Mouse (Mus musculus): ENCODE measurements around the gene Mctp1.

Mctp1 gene

DNA sequence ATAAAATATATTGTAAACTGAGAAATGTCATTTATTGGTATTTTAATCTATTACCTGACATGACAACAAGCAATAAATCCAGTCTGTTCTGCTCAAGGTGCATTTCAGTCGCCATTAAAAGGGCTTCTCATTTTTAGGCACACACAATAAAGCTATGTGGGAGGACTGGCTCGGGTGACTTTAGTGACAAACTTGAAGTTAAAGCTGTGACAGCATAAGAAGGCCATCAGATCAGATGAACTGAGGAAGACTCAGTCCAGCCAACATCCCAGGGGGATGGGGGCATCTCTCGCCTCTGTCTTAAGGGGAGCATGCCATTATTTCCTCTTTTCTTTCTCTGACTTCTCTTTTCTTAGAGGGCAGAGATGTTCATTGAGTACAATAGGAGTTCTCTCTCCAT, 453.7 kb downstream of the Mctp1 start:
- no peak for DNase-seq

DNA sequence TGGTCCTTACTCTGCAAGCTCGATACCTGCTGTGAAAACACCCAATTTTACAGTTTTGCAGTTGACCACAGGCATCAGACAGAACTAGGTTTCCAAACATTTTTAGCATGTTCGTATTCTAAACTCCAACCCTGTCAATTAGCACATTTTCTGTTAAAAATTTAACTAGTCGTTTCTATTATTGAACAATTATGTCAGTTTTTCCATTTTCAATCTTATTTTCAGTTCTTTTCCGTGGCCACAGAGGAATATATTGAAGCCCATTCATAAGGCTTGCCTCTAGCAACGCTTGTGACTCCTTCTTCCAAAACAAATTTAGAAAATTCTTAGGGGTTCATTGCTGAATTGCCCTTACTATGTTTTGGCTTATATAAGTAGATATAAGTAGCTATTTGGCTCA, 456.4 kb downstream of the Mctp1 start:
- DNase-seq: no peak

GRCm38 (mm10) chr13:76844629-76845255, 460.4 kb downstream of the Mctp1 start:
- DNase-seq: peak in 1 of 2 experiments; percentile 1

DNA sequence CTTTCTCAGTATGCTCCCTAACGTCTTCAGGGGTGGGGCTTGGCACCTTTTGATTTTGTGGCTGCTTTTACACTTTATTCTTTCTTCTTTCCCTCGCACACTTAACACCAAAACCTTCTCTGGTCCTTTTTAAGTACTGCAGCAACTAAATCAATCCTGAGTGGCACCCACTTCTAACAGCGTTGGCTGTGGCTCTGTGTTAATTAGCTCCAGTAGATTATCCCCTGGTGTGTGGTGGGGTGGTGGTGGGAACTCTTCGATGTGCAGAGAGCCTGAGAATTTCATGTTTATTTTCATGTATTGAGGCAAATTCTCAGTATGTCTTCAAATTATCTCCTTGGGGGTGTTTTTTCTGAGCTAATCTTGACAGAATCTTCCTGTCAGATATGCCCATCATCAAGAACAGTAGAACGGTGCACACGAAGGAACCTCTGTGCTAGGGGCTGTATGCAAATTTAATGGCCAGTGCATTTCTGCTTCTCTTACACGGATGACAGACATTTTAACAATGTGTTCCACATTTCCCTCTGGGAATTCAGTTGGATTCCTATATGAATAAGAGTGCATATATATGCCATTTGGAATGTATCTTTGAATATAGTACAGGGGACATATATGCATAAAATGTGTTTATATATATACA, 466.2 kb downstream of the Mctp1 start:
- no peak for DNase-seq

DNA sequence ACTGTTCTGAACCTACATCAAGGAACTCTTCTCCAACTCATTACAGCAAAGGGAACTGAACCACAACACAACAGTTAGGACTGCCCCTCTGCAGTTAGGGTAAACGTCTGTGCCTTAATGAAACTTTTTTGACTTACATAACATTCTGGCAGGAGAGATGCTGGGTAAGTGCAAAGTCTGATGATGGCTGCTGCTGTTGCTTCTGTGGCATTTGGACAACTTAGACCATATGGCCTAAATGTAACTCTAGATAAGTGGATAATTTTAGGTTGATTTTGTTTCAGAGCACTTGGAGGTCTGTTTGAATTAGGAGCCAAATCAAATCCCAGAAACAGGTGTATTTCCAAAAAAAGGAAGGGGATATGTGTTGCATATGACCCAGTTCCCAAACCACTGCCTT, 470.0 kb downstream of the Mctp1 start:
- no peak for DNase-seq

DNA sequence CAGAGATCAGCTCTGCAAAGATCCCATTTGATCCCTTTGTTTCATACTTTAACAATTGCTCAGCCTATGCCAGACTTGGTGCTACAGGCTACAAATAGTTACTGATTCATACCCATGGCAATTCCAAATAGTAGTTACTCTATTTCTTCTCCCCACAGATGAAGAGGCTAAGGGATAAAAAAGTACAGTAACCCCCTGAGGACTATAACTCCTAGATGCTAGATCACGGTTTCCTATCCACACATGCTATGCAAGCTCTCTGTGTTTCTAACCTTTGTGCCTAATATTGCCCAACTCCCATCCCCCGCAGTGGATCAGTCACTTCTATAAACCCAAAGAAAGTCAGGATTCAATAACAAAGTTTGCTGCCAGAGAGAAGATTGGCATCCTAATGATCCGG, 470.7 kb downstream of the Mctp1 start:
- no peak for DNase-seq

DNA sequence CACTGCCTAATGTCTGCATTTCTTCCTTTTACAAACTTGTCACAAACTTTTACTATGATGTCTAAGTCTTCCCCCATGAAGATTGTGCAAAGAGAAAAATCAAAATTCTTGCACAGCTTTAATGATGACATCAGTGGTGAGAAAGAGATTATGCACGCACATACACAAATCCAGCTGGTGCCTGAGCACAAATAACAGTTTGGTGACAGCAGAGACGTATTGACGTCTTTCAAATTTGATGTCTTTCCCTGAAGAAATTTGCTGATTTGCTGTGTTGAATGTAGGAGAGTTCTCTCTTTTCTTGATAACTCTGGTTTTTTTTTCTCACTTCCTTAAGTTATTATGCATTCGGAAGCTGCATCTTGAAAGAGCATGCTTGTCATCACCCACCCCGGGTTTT, 472.7 kb downstream of the Mctp1 start:
- no peak for DNase-seq

DNA sequence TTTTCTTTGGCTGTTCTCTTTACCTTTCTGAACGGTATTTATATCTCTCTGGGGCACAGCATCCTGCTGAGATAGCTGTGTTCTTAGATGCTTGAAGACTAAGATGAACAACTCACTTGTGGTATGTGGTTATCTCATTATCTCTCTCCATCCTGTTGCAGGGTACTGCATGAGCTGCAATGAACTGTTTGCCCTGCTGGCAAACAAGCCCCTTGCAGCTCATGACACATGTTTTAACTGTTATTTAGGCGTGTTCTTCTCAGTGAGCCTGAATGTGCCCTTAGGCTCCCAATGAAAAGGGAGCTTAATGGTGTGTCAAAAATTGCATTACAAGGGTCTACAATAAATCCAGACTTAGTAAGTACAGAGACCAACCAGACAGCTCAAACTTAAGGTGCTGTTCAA, 473.7 kb downstream of the Mctp1 start:
- no peak for DNase-seq

DNA sequence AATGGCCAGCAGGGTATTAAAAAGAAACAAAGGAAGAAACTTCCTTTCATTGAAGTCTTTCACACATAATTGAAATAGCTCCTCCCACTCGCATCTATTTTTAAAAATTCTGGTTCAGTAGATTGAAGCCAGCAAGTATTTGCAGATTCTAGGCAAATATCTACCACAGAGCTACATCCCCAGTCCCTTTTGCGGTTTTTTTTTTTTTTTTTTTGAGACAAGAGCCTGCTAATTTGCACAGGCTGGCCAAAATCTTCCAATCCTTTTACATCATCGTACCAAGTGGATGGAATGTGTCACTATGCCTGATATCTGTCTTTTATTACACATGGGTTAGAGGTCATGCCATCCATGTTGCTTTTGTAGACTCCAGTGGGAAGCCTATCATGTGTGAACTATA, 486.0 kb downstream of the Mctp1 start:
- no peak for DNase-seq

GRCm38 (mm10) chr13:76877887-76878763, 493.8 kb downstream of the Mctp1 start:
- DNase-seq: no peak

DNA sequence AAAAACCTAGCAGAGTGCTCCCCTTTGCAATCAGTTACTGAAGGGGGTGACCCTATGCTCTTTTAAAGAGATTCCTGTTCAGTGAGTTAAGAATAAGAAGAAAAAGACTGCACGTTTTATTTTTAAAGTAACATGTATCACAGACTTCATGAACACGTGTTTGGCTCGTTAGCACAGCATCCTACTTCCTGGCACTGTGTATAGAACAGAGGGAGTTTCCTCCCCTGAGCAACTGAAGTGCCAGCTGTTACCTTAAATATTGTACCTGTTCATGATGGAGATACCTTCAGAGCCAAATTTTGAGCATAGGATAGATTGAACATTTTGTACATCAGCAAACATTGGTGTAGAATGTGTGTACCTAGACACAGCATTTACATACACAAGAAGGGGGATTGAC, 494.7 kb downstream of the Mctp1 start:
- DNase-seq: no peak

- no peak for DNase-seq
Observed at GRCm38 (mm10) chr13:76884517-76885092, 500.3 kb downstream of the Mctp1 start.

DNA sequence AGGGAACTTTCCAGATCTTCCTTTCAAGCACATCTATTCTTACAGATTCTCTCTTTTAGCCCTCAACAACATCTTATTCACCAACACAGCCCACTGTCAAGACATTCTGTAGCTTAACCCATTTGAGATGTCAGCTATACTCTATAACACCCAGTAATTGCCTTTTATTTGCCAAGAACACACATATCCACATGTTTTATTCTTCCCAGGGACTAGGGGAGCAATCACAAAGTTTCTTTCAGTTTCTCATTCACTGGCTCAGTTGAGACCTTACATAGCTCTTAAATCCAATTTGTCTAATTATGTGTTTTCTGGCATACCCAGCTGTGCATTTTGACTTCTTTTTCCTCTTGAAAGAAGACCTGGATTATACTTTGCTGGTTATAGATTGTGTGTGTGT, 508.7 kb downstream of the Mctp1 start:
- no peak for DNase-seq

- no peak for DNase-seq
Observed at GRCm38 (mm10) chr13:76895770-76896456, 511.6 kb downstream of the Mctp1 start.

DNA sequence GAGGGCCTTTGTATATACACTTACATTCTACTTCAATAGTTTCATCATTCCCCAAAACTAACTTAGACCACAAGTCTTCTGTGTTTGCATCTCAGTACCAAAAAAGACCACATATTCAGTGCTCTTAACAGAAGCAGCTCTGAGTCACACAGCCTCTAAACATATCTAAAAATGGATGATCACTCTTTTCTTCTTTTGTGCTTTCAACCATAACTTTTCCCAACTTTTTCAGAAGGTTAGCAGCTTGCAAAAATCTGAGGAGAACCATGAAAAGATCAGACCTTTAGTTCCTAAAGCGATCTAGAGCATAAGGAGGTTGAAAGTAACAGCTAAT, 512.1 kb downstream of the Mctp1 start:
- no peak for DNase-seq

DNA sequence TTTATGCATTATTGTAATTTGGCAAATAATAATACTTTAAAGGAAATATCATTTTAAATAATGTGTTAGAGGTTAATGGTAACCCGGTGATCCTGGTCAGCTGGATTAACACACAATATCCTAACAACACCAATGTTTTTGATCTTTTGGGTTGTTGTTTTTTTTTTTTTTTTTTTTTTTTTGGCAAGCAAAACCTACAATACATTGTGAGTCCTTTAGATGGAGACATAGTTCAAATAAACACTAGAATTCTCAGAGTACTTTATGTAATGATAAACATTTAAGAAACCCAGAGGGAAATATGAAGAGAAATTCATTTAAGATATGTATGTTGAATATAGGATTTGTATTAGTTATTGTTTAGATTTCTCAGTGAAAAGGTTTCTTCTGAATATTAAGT, 534.0 kb downstream of the Mctp1 start:
- DNase-seq: no peak

DNA sequence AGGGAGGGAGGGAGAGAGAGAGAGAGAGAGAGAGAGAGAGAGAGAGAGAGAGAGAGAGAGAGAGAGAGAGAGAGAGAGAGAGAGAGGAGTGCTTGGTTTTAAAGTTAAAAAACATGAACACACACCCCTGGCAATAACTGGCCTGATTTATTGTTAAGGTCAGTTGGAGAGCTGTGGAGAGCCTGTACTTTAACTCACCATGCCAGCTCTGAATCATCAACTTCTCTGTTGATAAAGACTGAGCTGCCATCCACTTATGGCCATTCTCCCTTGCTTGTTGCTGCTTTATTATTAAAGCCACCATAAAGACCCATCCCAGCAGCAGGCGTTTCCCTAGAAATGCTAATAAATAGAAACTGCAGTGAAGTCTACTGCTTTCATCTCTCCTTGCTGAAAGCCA, 542.5 kb downstream of the Mctp1 start:
- no peak for DNase-seq

DNA sequence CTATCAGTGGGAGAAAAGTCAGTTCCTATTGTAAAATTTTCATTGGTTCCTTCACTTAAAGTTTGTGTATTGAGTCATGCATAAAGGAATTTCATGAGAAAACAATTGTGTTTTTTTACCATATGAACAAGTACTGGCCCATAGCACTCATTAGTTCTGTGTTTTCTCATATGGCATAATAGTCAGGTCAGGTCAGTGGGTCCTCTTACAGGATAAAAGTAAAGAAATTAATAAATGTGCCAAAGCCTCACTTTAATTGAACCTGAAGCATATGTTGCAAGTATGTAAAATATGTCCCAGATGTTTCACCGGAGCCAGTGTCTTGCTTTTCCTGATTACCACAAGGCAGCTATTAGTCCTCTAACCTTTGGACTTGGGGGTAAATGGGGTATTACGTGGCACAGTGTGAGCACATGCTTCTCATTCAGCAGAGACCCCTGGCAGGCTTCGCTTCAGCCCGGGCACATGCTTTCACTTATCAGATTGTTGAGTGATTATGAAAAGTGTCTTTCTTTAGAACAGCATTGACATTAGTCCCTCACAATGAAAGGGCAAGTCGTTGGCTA, 543.6 kb downstream of the Mctp1 start:
- DNase-seq: no peak

GRCm38 (mm10) chr13:76929152-76929551, 544.8 kb downstream of the Mctp1 start:
- no peak for DNase-seq

DNA sequence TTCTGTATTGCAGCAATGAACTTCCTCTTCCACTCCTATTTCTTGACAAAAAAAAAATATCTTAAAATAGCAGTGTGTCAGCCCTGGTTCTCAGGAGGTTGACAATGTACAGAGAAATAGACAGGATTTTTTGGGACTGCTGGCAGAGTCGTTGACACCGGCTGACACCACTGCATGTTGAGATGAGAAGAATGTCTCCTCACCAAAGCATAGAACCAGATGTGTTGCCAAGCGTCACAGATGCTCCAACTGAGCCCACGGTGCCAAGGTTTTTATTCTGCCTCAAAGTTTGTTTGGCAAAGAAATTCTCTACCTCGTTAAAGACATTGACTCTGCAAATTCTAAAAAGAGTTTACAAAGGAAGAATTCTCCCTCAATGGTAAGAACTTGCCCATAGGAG, 548.6 kb downstream of the Mctp1 start:
- DNase-seq: no peak

DNA sequence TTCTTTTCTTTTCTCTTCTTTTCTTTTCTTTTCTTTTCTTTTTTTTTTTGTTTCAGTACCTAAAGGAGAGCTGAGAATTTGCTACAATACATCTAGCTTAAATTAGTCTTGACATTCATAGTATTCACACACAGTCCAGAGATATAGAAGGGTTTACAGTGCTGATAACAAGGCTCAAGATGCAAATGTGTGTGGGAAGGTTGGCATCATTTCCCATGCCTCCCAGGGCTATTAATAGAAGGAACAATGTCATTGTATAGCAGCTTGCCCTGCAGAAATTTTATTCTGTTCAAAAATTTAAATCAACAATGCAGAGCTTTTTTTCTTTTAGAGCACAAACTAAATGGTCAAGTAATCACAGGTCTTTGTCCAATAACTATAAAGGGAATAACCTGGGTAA, 564.9 kb downstream of the Mctp1 start:
- no peak for DNase-seq

- no peak for DNase-seq
Observed at GRCm38 (mm10) chr13:76967588-76967987, 583.3 kb downstream of the Mctp1 start.

GRCm38 (mm10) chr13:76969386-76969785, 585.1 kb downstream of the Mctp1 start:
- no peak for DNase-seq

All from thymus, adult 18-20 months (tissue).